Mouse (Mus musculus): Measurements from ENCODE around the gene Zbtb32. TPM values are rescaled to one million over a fixed set of nuclear protein-coding genes. Genes with fewer than 3 reads are reported as not detected.

The Zbtb32 gene
- polyA plus RNA-seq (2015; fragmentation: Nextera tagmentation; extraction: Ambion mirVana): 0.36 and 0.41 TPM in 2 replicates

GRCm38 (mm10) chr7:30598786-30599185 lies at the start of gene Zbtb32:
Gene Zbtb32, minus strand, starts transcription at chr7:30598909.
- H3K36me3 ChIP-seq (replicated peaks): no peaks in the 10 kb centered on the region
- H3K9me3 ChIP-seq: no peaks in the 10 kb centered on the region
- WGBS: 95% methylated on average over 12 of the region's 12 CpGs
- H3K4me1 ChIP-seq: peaks cover 13% of the 10 kb centered on the region
- H3K9ac ChIP-seq: no peak within 1 kb of the TSS
- ATAC-seq (replicated peaks): no peak
- peak within 1 kb of the TSS; percentile 13; the same call in 1 of the 2 replicates for H3K27ac ChIP-seq
- H3K4me2 ChIP-seq: peak within 1 kb of the TSS; percentile 45
- H3K27me3 ChIP-seq (replicated peaks): no peaks in the 10 kb centered on the region
- H3K4me3 ChIP-seq: peak within 1 kb of the TSS; percentile 16

- H3K36me3 ChIP-seq (replicated peaks): peaks cover 36% of the 10 kb centered on the region
- H3K4me3 ChIP-seq: no peak overlapping the region
- ATAC-seq (replicated peaks): no peak
- H3K4me2 ChIP-seq: no peak overlapping the region
- peaks cover 26% of the 10 kb centered on the region for H3K27me3 ChIP-seq (replicated peaks)
- H3K9me3 ChIP-seq: no peaks in the 10 kb centered on the region
- H3K4me1 ChIP-seq: no peaks in the 10 kb centered on the region
- 31% methylated on average over 4 of the region's 4 CpGs for WGBS
- no peak overlapping the region for H3K27ac ChIP-seq
- H3K9ac ChIP-seq: no peak overlapping the region
Measured at GRCm38 (mm10) chr7:30639083-30639482, 40.4 kb upstream of the Zbtb32 start.

GRCm38 (mm10) chr7:30636395-30636794 lies 37.7 kb upstream of the Zbtb32 start:
- Histone ChIP-seq H3K27me3 (replicated peaks) (peaks cover 52% of the 10 kb centered on the region), H3K4me3 (no peak overlapping the region), H3K9me3 (no peaks in the 10 kb centered on the region), H3K27ac (no peak overlapping the region), H3K9ac (no peak overlapping the region), H3K4me1 (no peaks in the 10 kb centered on the region), H3K4me2 (no peak overlapping the region), H3K36me3 (replicated peaks) (peaks cover 13% of the 10 kb centered on the region)
- WGBS: 34% methylated on average over 11 of the region's 11 CpGs
- ATAC-seq (replicated peaks): no peak

- no peak within 1 kb of the TSS for H3K9ac ChIP-seq
- WGBS: 2% methylated on average over 5 of the region's 5 CpGs
- peaks cover 7% of the 10 kb centered on the region; the same call in 1 of the 2 replicates for H3K36me3 ChIP-seq (replicated peaks)
- 0 out of 2 replicates have a peak within 1 kb of the TSS, but pooled peaks have one; percentile 2 for H3K4me3 ChIP-seq
- H3K4me1 ChIP-seq: no peaks in the 10 kb centered on the region
- H3K9me3 ChIP-seq: no peaks in the 10 kb centered on the region
- peaks cover 57% of the 10 kb centered on the region for H3K27me3 ChIP-seq (replicated peaks)
- peak within 1 kb of the TSS; percentile 8; the same call in 1 of the 2 replicates for H3K4me2 ChIP-seq
- H3K27ac ChIP-seq: no peak within 1 kb of the TSS
- no peak for ATAC-seq (replicated peaks)
Measured at GRCm38 (mm10) chr7:30635752-30636151, 37.0 kb upstream of the Zbtb32 start, which contains the start of gene Etv2. Gene Etv2, minus strand, starts transcription at chr7:30635852.

GRCm38 (mm10) chr7:30634621-30635020 lies 35.9 kb upstream of the Zbtb32 start:
- Histone ChIP-seq H3K9me3 (no peaks in the 10 kb centered on the region), H3K4me3 (0 out of 2 replicates have a peak overlapping the region, but pooled peaks have one; percentile 2), H3K4me2 (peak overlapping the region; percentile 8; the same call in 1 of the 2 replicates), H3K27me3 (replicated peaks) (peaks cover 64% of the 10 kb centered on the region), H3K9ac (no peak overlapping the region), H3K36me3 (replicated peaks) (no peaks in the 10 kb centered on the region), H3K4me1 (no peaks in the 10 kb centered on the region), H3K27ac (no peak overlapping the region)
- ATAC-seq (replicated peaks): no peak
- WGBS: under 1% methylated on average over 20 of the region's 20 CpGs

GRCm38 (mm10) chr7:30633762-30634412 lies 35.2 kb upstream of the Zbtb32 start:
- ATAC-seq (replicated peaks): no peak
- no peaks in the 10 kb centered on the region for H3K4me1 ChIP-seq
- H3K27ac ChIP-seq: no peak overlapping the region
- no peak overlapping the region for H3K9ac ChIP-seq
- no peaks in the 10 kb centered on the region for H3K36me3 ChIP-seq (replicated peaks)
- 4% methylated on average over 27 of the region's 27 CpGs for WGBS
- no peak overlapping the region for H3K4me3 ChIP-seq
- no peak overlapping the region for H3K4me2 ChIP-seq
- no peaks in the 10 kb centered on the region for H3K9me3 ChIP-seq
- peaks cover 66% of the 10 kb centered on the region for H3K27me3 ChIP-seq (replicated peaks)

- H3K36me3 ChIP-seq (replicated peaks): no peaks in the 10 kb centered on the region
- H3K4me1 ChIP-seq: peaks cover 17% of the 10 kb centered on the region
- no peak overlapping the region for H3K4me3 ChIP-seq
- H3K9me3 ChIP-seq: no peaks in the 10 kb centered on the region
- H3K9ac ChIP-seq: no peak overlapping the region
- no peak overlapping the region for H3K27ac ChIP-seq
- no peak for ATAC-seq (replicated peaks)
- H3K27me3 ChIP-seq (replicated peaks): peaks cover 39% of the 10 kb centered on the region
- no peak overlapping the region for H3K4me2 ChIP-seq
Measured at GRCm38 (mm10) chr7:30629013-30629412, 30.3 kb upstream of the Zbtb32 start.

GRCm38 (mm10) chr7:30626647-30627046 lies 27.9 kb upstream of the Zbtb32 start:
- 0 out of 2 replicates have a peak, but pooled peaks have one; percentile 15 for ATAC-seq (replicated peaks)
- H3K4me2 ChIP-seq: peak overlapping the region; percentile 74; the same call in 1 of the 2 replicates

GRCm38 (mm10) chr7:30625530-30626384 lies 27.0 kb upstream of the Zbtb32 start, which contains the start of gene Cox6b1:
Gene Cox6b1, minus strand, starts transcription at chr7:30626151.
- Histone ChIP-seq H3K4me1 (peaks cover 17% of the 10 kb centered on the region), H3K27ac (peak within 1 kb of the TSS; percentile 53), H3K9me3 (no peaks in the 10 kb centered on the region), H3K4me2 (peak within 1 kb of the TSS; percentile 74), H3K9ac (peak within 1 kb of the TSS; percentile 69), H3K36me3 (replicated peaks) (peaks cover 18% of the 10 kb centered on the region; the same call in 1 of the 2 replicates), H3K4me3 (peak within 1 kb of the TSS; percentile 76), H3K27me3 (replicated peaks) (peaks cover 9% of the 10 kb centered on the region; the same call in 1 of the 2 replicates)
- 2% methylated on average over 44 of the region's 44 CpGs for WGBS
- peak; percentile 93 for ATAC-seq (replicated peaks)

More at GRCm38 (mm10) chr7:30626647-30627046, 27.9 kb upstream of the Zbtb32 start:
- H3K27ac ChIP-seq: no peak overlapping the region
- no peak overlapping the region for H3K4me3 ChIP-seq
- no peaks in the 10 kb centered on the region for H3K9me3 ChIP-seq
- 81% methylated on average over 5 of the region's 5 CpGs for WGBS
- H3K27me3 ChIP-seq (replicated peaks): peaks cover 16% of the 10 kb centered on the region; the same call in 1 of the 2 replicates
- H3K4me1 ChIP-seq: peaks cover 17% of the 10 kb centered on the region
- H3K9ac ChIP-seq: no peak overlapping the region
- peaks cover 14% of the 10 kb centered on the region; the same call in 1 of the 2 replicates for H3K36me3 ChIP-seq (replicated peaks)

- 93% methylated on average over 3 of the region's 3 CpGs for WGBS
- no peak overlapping the region for H3K9ac ChIP-seq
- no peak overlapping the region for H3K4me3 ChIP-seq
- H3K9me3 ChIP-seq: no peaks in the 10 kb centered on the region
- no peaks in the 10 kb centered on the region for H3K27me3 ChIP-seq (replicated peaks)
- ATAC-seq (replicated peaks): no peak
- peaks cover 56% of the 10 kb centered on the region for H3K36me3 ChIP-seq (replicated peaks)
- H3K4me2 ChIP-seq: no peak overlapping the region
- H3K27ac ChIP-seq: no peak overlapping the region
- peaks cover under 1% of the 10 kb centered on the region; the same call in 1 of the 2 replicates for H3K4me1 ChIP-seq
Measured at GRCm38 (mm10) chr7:30619202-30619601, 20.5 kb upstream of the Zbtb32 start.

GRCm38 (mm10) chr7:30618658-30619057 lies 19.9 kb upstream of the Zbtb32 start:
- no peaks in the 10 kb centered on the region for H3K9me3 ChIP-seq
- ATAC-seq (replicated peaks): no peak
- H3K9ac ChIP-seq: no peak overlapping the region
- H3K4me1 ChIP-seq: no peaks in the 10 kb centered on the region
- no peak overlapping the region for H3K27ac ChIP-seq
- no peak overlapping the region for H3K4me2 ChIP-seq
- H3K4me3 ChIP-seq: no peak overlapping the region
- H3K27me3 ChIP-seq (replicated peaks): no peaks in the 10 kb centered on the region
- WGBS: 92% methylated on average over 9 of the region's 9 CpGs
- peaks cover 56% of the 10 kb centered on the region for H3K36me3 ChIP-seq (replicated peaks)

Data from midbrain, embryonic 15.5 days (tissue).